Mouse (Mus musculus) lung, postnatal 0 days (tissue): Measurements from ENCODE around the gene Kcnj11.

Experiments
- CTCF ChIP-seq: IDR thresholded peaks from 2 replicates; pipeline ENCODE4 v1.5.1; 2016; ENCODE audit warnings: antibody characterized with exemption, mild to moderate bottlenecking
- EP300 ChIP-seq: IDR thresholded peaks from 2 replicates; pipeline ENCODE4 v1.6.1; 2016; ENCODE audit warnings: antibody characterized with exemption, mild to moderate bottlenecking, control low read depth

DNA sequence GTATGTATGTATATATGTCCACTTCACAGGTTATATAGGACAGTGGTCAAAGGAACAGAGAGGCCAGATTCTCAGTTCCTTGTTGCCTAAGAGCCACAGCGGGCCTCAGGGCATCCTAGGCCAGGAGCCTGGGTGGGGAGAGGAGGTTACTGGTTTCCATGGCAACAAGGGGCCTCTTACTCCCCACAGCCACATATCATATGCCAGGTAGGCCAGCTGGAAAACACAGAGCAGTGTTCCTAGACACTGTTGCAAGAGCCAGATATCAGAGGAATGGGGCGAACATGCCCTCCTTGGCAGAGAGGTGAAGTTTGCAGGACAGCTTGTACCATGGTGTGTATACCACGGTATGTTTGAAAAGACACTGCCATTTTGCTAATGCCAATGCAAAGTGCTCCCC, 12.9 kb upstream of the Kcnj11 start:
- TF ChIP-seq CTCF: no peak
- no peak for TF ChIP-seq EP300
